Mouse (Mus musculus) kidney, adult 2 months (tissue): ENCODE data around the gene Aes.

Experiments
- CTCF ChIP-seq: fragments of 200-500 bp; conservative IDR thresholded peaks from 2 replicates; pipeline ENCODE4 v1.5.1; 2011; ENCODE audit warnings: low read depth, mild to moderate bottlenecking, control low read depth, low read length, moderate library complexity, mixed read lengths; ENCODE audit not compliant: insufficient read depth, insufficient read length
- POLR2A ChIP-seq: fragments of 200-500 bp; IDR thresholded peaks from one replicate; pipeline ENCODE4 v1.6.1; 2011; ENCODE audit warnings: low read depth, low read length, control low read depth

GRCm38 (mm10) chr10:81605666-81605973, 46.3 kb downstream of the Aes start:
- TF ChIP-seq CTCF (no peak), POLR2A (no peak)
